Mouse (Mus musculus) small intestine, adult 2 months (tissue): ENCODE results near the gene Zdhhc17.

Source experiments
- CTCF ChIP-seq: fragments of 200-500 bp; IDR thresholded peaks from 2 replicates; pipeline ENCODE4 v1.5.1; 2012; ENCODE audit warnings: low read depth, mild to moderate bottlenecking, control low read depth, inconsistent platforms, low read length, moderate library complexity, mixed read lengths; ENCODE audit not compliant: insufficient replicate concordance, insufficient read length; ENCODE audit errors: extremely low read depth
- POLR2A ChIP-seq: fragments of 200-500 bp; IDR thresholded peaks from 2 replicates; pipeline ENCODE4 v1.6.1; 2012; ENCODE audit warnings: low read depth, mild to moderate bottlenecking, control low read depth, inconsistent platforms, low read length, moderate library complexity

DNA sequence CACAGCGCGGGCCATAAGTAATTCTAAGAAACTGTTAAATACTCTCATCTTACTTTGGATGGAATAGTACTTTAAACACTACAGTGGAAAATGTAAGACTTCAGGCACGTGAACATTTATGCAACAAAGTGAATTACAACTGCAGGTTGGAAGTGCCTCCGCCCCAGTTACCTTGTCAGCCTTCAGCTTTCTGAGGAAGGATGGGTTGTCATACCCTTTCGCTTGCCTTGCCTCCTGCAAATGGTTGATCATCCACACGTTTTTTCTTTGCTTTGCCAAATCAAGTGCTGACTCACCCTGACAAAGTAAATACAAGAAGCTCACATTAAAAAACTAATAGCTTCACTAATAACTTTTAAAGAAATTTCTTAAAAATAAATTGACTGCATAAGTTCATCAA lies 49.1 kb downstream of the Zdhhc17 start:
- TF ChIP-seq CTCF, result no peak
- no peak for TF ChIP-seq POLR2A
